Mouse (Mus musculus) CD4-positive helper T cell, adult 2 months (primary cell): ENCODE measurements around the gene Fam151b.
A peak's percentile ranks its signal among the peaks of the same experiment; 100 is the strongest.

ENCODE experiments used
- DNase-seq: peaks from one replicate; pipeline ENCODE4 v3.0.0-alpha.2; 2012; ENCODE audit warnings: low read depth, missing footprints, low spot score

Gene Fam151b

DNA sequence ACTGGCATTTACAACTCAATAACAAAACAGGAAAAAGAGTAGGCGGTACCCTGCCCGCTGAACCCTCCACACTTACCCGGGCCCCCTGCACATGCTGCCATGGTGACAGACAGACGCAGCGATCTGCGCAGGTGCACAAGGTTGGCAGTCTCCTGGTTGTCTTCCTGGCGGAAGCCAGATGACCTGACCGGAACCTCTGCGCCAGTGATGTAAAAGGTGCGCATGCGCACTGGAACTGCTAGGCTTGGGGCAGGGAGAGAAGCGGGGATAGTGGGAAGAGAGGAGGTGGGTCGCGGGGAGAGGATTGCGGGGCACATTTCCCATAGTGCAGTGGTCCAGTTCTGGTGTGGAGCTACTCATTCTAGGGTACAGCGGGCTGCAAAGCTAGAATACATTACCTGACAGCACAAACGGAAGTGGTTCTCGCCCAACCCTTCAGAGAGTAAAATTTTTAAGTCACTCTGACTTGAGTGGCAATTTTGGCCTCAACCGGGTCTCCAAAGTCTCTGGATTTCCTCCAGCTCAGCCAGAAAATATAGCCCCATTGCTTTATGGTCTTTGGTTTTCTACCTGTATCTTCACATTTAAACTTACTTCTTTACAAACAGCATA is at the start of gene Fam151b:
Gene Fam151b, minus strand, starts transcription at position 164 of the 612 bp plus-strand sequence.
- DNase-seq = peak; percentile 96

DNA sequence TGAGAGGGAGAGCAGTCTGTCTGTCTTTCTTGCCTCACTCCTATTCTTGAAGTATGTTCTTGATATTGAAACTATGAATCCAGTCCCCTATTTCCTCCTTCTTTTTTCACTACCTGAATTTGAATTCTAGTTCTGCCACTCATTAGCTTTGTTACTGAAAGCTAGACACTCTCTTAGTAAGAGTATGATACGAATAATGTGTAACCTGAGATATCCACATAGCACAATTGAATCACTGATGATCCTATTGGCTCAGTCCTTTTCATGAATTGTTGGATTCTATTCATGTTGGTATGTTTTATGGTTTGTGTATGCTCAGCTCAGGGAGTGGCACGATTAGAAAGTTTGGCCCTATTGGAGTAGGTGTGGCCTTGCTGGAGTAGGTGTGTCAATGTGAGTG is 48.4 kb upstream of the Fam151b start:
- DNase-seq = no peak

DNA sequence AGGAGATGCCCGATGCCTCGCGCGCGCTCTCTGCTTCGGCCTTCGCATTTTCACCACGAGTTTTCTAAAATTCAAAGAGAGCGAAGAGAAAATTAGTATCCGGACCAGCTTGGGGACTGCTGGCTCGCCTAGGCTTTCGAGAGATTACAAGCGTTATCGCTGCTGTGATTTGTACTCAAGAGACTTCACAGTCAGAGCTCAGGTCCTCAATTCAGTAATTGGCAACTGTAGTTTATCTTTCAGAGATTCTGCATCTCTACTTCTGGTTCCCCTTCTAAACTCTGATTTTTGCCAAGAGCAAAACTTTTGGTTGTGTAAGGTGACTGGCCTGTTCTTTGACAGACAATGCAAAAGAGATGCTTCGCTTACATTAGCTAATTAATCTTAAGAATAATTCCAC is 47.4 kb upstream of the Fam151b start:
- no peak for DNase-seq

DNA sequence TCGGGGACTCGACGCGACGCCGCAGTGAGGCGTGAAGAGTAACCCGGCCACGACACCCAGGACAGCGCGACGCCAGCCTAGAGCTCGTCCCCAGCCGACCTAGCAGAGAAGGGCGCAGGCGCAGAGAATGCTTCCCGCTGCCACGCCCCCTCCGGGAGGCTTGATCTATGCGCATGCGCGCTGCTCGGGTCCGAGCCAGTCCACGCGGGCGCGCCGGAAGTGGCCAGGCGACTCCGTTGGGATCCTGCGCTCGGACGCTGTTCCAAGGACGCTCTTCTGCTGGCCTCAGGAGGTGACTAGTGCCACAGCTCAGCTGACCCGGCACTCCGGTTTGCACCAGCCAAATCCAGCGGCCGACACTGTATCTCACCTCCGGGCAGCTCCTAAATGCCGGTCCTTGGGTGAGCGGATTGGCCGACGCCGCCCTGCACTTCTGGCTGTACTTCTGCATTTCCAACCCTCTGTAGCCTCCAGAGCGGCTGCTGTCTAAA is 47.0 kb upstream of the Fam151b start, which contains the start of gene Zfyve16:
Gene Zfyve16, minus strand, starts transcription at position 148 of the 491 bp plus-strand sequence.
- DNase-seq = peak; percentile 91

DNA sequence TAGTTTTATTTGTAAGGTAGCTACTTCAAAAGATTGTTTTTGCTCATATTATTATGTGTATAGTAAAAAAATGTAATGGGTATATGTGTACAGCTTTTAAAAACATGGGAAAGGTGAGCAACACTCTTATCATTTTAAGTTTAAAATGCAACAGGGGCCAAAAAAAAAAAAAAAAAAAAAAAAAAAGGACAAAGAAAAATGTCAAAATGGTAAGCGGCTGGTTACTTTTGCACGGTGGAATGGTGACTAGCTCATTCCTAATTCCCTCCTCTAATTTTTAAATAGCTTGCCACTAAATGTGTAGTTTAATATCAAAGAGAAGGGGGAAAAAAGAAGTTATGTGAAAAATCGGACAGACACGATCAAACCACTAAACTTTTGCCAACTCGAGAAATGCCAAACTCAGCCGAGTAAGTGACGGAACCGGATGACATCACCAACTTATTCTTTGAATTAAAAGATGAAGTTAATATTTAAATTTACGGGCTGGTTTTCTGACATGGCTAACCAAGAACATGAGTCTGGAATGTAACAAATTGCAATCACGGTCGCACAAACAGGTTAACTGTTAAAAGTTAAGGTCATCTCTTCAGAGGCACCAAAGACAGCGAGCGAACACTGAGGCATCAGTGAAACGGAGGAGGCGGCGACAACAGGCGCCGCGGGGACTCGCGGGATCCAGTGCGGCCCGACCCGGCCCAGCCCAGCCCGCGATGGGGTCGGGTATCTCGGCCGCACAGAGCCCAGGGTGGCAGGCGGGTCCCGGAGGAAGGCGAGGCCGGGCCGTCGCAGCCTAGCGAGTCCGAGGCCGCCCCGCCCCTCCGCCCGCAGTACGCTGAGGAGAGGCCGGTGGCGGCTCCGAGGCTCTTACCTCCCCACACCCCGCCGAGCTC is 46.3 kb upstream of the Fam151b start:
- no peak for DNase-seq

DNA sequence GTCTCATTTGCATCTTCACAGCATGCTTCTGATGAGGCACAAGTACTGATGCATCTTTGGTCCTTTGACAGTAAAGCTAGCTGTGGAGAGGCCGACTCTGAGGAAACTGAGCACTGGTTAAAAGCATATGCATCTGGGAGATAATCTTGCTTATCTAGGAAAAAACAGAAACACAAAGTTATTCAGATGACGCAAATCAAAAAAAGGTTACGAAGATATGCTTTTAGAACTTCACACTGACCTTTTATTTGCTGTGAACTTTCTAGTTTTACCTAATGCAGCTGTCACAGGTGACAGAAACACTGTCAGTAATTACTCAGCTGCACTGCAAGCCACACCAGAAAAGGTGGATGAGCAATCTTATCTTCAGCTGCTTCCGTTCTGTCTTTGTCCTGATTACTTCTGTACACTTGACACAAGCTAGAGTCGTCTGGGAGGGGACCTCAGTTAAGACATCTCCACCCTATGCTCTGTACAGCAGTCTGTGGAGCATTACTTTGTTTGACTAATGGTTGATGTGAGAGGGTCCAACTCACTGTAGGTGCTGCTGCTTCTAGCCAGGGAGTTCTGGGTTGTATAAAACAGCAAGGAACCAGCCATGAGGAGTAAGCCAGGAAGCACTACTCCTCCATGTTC is 39.5 kb upstream of the Fam151b start:
- DNase-seq = no peak

DNA sequence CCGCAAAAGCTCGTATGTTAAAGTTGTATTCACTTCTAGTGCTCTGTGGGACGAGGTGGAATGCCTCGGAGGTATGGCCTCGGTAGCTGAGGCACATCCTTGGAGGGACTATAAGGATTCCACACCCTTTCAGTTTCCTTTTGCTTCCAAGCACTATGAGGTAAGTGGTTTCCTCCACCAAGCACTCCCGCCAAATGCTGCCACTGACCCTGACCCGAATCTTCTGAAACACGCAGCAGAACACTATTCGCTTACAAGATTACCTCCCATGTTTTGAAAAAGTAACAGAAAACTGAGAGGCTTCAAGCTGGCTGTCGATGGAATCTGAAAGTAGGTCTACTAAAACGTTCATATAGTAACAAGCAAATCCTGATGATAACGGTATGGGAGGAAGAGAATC is 21.1 kb upstream of the Fam151b start:
- no peak for DNase-seq

DNA sequence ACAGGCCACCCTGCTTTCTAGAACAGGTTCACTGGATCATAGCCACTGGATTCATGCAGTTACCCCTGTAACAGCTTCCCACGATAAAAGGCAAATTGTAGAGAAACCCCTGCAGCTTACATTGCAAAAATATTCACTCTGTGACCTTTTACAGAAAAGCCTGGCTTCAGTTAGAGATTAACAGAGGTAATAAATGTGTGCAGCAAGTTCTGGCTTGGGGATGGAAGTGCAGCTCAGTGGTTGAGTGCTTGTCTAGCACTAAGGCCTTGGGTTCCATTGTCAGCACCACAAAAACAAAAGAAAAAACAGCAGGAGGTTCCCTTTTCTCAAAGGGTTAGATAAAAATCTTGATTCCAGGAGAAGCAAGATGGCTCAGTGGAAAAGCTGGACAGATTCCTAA is 8.1 kb upstream of the Fam151b start:
- no peak for DNase-seq

DNA sequence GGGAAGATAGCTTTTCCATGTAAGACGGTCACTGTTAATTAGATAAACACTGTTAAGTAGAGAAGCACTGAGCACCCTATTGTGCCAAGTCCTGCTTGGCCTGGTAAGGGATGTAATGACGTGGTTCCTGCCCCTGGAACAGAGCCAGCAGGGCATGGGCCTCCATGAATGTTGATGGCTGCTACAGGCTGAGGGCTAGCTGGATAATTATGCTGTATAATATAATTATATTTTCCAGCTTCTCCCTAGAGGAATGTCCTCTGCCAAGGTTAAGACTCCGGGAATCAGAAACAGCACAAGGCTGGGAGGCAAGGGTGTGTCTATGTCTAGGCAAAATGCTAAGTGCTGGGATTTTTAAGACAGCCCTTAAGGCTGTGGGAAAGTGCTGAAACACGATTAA is 7.0 kb upstream of the Fam151b start:
- DNase-seq = no peak

DNA sequence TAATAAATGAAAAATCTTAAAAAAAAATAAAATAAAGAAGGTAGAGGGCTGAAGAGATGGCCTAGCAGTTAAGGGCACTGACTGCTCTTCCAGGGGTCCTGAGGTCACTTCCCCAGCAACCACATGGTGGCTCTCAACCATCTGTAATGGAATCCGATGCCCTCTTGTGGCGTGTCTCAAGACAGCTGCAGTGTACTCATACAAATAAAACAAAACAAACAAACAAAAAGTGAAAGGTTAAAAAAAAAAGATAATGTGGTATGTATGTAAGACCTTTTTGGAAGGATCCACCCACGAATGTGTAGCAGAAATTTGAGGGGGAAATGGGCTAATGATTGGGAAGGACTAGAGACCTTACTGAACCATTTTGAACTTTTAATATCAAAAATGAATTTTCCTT is 467 bp downstream of the Fam151b start:
- peak; percentile 79 for DNase-seq

DNA sequence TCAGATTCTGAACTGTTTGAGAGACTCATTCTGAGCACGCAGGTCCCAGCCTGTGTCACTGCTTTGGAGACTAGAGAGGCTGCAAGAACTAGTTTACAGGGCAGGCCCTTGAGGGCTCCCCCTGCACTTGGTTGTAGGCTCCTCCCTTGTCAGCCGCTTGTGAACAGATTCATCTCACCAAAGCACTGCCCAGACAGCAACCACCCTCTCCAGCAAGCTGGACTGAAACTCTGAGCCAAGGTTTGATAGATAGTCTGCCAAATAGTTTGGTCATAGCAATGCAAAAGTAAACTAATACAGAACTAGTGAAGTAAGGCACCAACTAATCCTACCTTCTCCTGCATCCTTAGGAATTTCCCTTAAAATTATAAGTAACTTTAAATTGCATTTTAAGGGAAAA is 13.7 kb downstream of the Fam151b start:
- DNase-seq = no peak

DNA sequence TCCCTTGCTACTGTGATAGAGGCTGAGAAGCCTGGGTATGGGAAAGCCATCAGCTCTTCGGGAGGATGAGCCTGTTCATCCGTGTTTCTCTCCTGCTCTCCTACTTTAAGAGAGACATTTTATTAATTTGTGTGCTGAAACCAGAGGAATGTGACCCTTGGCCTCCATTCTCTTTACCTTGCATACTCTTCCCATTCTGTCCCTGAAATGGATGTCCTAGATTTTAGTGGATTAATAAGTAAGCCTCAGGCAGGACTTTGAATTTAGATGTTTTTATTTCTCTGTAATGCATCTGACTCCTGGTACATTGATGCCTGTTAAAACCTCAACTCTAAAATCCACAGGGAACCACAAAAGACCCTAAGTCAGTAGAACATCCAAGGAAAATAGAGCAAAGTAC is 14.4 kb downstream of the Fam151b start:
- DNase-seq = no peak

DNA sequence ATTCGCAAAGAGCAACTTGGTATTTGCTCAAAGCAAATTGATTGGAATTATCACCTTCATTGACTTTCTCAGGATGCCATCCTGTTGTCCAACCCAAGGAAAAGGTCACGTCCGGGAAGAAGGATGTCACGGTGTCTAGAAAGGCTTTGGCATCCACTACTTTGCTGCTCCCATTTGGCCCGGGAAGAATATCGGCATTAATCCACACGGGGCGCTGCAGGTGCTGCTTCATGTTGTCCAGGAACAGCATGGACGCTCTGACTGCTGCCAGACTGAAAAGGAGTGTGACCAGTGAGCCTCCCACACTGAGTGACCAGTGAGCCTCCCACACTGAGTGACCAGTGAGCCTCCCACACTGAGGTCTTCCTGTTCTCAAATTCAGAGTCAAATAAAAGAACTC is 15.9 kb downstream of the Fam151b start:
- no peak for DNase-seq

DNA sequence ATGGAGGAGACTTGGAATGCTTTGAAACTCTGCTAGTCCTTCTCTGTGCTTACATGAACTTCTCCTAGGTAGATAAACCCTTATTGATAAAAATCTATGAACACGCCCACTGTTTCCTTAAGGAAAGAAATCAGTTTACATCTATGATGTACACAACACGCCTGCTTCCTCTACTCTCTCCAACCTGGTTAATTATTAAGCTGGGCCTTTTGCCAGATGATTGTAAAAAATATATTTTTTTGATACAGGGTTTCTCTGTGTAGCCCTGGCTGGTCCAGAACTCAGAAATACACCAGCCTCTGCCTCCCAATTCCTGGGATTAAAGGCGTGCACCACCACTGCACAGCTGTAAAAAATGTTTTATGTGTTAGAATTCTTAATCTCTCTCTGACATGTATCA is 19.1 kb downstream of the Fam151b start:
- DNase-seq = no peak

DNA sequence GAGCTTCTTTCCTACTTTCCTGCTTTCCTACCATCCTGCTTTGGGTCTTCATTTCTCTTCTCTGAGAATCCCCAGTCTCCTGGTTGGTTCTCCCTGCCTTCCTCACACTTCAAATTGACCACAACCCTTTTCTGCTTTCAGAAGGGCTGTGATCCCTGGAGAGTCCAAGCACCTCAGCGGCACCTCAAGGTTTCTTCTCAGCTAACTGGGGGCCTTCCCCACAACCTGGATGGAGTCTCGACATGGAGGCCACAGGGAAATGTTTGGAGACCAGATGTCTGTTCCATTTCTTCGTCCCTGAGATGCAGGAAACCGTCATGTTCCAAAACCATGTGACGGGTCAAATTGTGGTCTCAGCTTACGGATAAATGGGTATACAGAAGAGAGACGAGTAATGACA is 36.9 kb downstream of the Fam151b start:
- no peak for DNase-seq

DNA sequence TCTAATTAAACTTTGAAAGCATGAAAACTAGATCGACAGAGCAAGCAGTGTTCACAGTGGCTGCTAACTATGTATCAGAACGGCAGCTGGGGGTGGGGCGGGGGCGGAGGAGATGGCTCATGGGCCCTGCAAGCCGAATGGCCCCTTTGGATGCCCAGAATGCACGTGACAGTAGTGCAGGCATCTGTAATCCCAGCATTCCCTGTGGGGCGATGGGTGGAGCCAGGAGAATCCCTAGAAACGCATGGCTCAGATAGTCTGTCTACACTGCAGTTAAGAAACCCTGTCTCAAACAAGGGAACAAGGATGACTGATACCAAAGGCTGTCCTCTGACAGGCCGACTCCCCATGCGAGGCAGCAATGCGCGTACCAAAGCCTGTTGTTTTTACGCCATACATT is 43.5 kb downstream of the Fam151b start:
- DNase-seq = no peak

DNA sequence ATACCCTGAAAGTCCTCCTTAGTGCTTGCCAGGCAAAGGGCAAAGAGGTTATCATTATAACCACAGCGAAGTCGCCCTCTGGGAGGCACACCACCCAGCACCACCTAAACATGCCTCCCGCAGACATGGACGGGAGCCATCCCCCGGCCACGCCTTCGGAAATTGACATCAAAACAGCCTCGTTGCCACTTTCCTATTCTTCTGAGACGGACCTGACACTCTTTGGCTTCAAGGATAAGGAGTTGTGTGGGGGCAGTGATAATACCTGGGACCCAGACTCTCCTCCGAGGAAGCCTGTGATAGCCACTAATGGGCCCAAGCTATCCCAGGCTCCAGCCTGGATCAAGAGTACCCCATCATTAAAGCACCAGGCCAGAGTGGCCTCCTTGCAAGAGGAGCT is 45.2 kb downstream of the Fam151b start:
- no peak for DNase-seq

DNA sequence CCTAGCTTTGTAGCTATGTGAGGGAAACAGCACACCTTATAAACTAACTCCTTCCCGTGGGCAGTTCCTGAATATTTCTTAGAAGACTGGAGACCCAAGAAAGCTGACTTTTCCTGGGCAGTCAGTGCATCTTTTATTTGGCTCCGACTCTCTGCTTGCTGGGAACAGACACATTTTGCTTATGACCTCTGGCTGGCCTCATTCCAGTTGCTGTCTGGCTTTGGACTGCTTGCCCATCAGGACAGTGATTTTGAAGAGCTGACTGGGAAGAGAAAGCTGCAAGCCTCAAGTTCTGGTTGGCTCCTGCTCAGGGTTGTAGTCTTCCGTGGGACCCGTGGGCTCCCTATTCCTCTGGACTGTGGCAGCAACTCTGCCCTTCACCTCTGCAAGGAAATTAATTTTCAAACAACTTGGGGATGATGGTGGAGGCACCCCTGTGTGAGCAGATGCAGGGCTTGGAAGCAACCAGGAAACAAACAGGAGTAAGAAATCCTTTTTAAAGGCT is 56.4 kb downstream of the Fam151b start:
- no peak for DNase-seq

DNA sequence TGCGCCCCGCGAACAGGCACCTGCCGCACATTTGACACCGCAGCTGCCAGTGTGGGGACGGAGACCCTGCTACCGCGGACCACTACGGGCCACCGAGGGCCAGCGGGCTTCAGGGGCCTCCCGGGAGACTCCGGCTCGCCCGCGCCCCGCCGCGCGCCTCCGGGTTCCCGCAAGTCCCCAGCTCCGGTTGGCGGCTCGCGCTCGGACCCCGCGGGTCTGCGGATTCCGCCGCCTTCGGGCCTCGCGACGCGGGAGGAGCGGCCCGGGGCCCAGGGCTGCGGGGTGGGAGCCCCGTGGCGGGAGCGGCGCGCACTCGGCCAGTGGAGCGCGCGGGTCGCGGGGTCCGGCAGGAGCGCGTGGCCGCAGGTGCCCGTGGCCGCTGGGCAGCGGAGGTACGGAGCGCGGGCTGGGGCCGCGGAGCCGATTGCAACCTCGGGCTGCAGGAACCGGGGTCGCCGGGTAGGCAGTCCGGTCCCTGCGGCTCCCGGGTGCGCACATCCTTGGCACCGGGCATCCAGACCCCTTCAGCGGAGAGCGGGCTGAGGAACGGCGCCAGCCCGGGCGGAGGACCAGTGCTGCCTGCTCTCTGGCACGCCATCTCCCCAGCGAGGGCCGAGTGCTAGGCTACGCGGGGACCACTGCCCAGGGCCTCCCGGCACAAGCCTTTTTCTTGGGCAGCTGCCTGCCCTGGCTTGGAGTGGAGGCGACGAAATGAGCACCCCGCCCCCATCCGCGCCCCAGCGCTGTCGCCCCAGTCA is 57.3 kb downstream of the Fam151b start:
- DNase-seq = no peak

DNA sequence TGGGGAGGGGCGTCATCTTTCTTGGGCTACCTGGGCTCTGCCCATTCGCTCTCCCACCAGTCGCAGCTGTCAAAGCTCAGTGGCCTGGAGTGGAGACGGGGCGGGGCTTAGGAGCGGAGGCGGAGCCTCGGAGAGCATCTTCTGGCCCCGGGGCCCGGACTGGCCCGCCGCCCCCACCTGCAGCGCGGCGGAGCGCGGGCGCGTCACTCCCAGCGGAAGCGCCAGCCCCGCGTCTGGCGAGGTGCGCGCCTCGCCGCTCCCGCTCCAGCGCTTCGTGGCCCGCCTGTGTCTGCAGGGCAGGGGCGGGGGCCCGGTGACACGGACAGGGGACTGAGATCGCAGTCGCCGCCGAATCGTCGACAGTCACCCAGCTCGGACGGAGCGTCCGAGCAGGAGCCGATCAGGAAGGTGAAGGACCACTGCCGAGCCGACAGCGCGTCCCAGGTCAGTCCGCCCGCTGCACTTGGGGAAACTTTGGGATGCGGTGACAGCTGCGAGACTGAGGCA is 58.0 kb downstream of the Fam151b start, which contains the start of gene Ankrd34b:
Gene Ankrd34b, plus strand, starts transcription at position 139 of the 507 bp plus-strand sequence.
- peak; percentile 43 for DNase-seq

DNA sequence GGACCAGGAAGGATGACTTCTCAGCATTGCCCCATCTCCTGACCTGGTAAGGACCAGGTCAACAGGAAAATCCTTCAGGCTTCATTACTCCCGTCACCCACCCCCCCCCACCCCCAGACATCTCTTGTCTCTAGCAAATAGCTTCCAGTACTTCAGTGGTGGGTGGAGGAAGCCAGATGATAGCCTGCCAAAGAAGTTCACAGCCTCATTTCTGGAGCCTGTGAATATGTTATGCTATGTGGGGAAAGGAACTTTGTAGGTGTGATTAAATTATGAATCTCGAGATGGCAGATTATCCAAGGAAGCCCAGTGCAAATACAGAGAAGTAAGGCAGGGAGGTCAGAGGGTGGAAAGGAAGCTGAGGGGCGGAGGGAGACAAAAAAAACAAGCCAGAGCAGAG is 60.1 kb downstream of the Fam151b start:
- no peak for DNase-seq
